Mouse (Mus musculus): Measurements from ENCODE around the gene Rex2. TPM values are rescaled to one million over a fixed set of nuclear protein-coding genes. Genes with fewer than 3 reads are reported as not detected.
"Not testable (repeated sequence)": the region's sequence is repeated elsewhere in the genome, so short reads cannot be mapped to it uniquely, and the experiment has no call there.

The Rex2 gene
- polyA plus RNA-seq (2012; fragmentation: generic; extraction: Trizol), result 0.09 TPM
- long read RNA-seq, experiment 1, result 0 reads
- long read RNA-seq, experiment 2, result 0 reads

- not testable (repeated sequence) for H3K79me2 ChIP-seq (ENCODE audit: control insufficient read depth, insufficient read depth); H3ac ChIP-seq (ENCODE audit: control insufficient read depth, insufficient read length, low read depth); H3K79me3 ChIP-seq (ENCODE audit: low read depth); H3K36me3 ChIP-seq (ENCODE audit: control insufficient read depth, insufficient read depth); H3K4me3 ChIP-seq (ENCODE audit: insufficient read depth, poor library complexity, severe bottlenecking); H3K27me3 ChIP-seq (ENCODE audit: control insufficient read depth, insufficient read depth, insufficient read length)
Observed at GRCm38 (mm10) chr4:147021550-147021949, at the start of gene Rex2. TSS of gene Rex2 (plus strand) at chr4:147021850.

- not testable (repeated sequence) for H3K27me3 ChIP-seq (ENCODE audit: control insufficient read depth, insufficient read depth, insufficient read length); H3K79me3 ChIP-seq (ENCODE audit: low read depth); H3K36me3 ChIP-seq (ENCODE audit: control insufficient read depth, insufficient read depth); H3K79me2 ChIP-seq (ENCODE audit: control insufficient read depth, insufficient read depth); H3ac ChIP-seq (ENCODE audit: control insufficient read depth, insufficient read length, low read depth); H3K4me3 ChIP-seq (ENCODE audit: insufficient read depth, poor library complexity, severe bottlenecking)
Observed at GRCm38 (mm10) chr4:146976581-146976980, 45.1 kb upstream of the Rex2 start.

GRCm38 (mm10) chr4:147018400-147018799 is 3.2 kb upstream of the Rex2 start:
- H3K27me3 ChIP-seq (ENCODE audit: control insufficient read depth, insufficient read depth, insufficient read length); H3K36me3 ChIP-seq (ENCODE audit: control insufficient read depth, insufficient read depth); H3ac ChIP-seq (ENCODE audit: control insufficient read depth, insufficient read length, low read depth); H3K79me3 ChIP-seq (ENCODE audit: low read depth); H3K79me2 ChIP-seq (ENCODE audit: control insufficient read depth, insufficient read depth); H3K4me3 ChIP-seq (ENCODE audit: insufficient read depth, poor library complexity, severe bottlenecking): not testable (repeated sequence)

DNA sequence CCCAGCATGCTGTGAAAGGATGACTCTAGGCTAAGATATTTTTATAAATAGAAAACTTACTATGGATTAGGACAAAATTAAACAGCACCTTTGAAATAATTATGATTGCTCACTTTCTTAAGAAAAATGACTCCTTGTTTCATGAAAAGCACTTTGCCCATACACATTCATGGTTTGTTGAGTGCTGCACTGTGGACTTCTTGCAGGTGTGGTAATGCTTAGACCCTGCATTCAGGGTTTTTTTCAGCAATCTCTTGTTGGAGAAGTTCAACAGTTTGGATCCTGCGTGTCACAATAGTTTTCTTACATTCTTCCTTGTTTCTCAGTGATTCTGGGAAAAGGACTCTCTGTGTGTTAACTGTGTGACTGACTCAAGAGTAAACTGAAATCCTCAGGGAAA is 4.7 kb downstream of the Rex2 start:
- not testable (repeated sequence) for H3K4me3 ChIP-seq (ENCODE audit: insufficient read depth, poor library complexity, severe bottlenecking); H3K79me2 ChIP-seq (ENCODE audit: control insufficient read depth, insufficient read depth); H3K27me3 ChIP-seq (ENCODE audit: control insufficient read depth, insufficient read depth, insufficient read length); H3ac ChIP-seq (ENCODE audit: control insufficient read depth, insufficient read length, low read depth); H3K79me3 ChIP-seq (ENCODE audit: low read depth); H3K36me3 ChIP-seq (ENCODE audit: control insufficient read depth, insufficient read depth)

- not testable (repeated sequence) for H3K27me3 ChIP-seq (ENCODE audit: control insufficient read depth, insufficient read depth, insufficient read length); H3K79me2 ChIP-seq (ENCODE audit: control insufficient read depth, insufficient read depth); H3ac ChIP-seq (ENCODE audit: control insufficient read depth, insufficient read length, low read depth); H3K36me3 ChIP-seq (ENCODE audit: control insufficient read depth, insufficient read depth); H3K4me3 ChIP-seq (ENCODE audit: insufficient read depth, poor library complexity, severe bottlenecking); H3K79me3 ChIP-seq (ENCODE audit: low read depth)
Observed at GRCm38 (mm10) chr4:147031308-147032036, 9.8 kb downstream of the Rex2 start.

GRCm38 (mm10) chr4:147063768-147064167 is 42.1 kb downstream of the Rex2 start:
- not testable (repeated sequence) for H3K27me3 ChIP-seq (ENCODE audit: control insufficient read depth, insufficient read depth, insufficient read length); H3K4me3 ChIP-seq (ENCODE audit: insufficient read depth, poor library complexity, severe bottlenecking); H3K79me2 ChIP-seq (ENCODE audit: control insufficient read depth, insufficient read depth); H3K36me3 ChIP-seq (ENCODE audit: control insufficient read depth, insufficient read depth); H3K79me3 ChIP-seq (ENCODE audit: low read depth); H3ac ChIP-seq (ENCODE audit: control insufficient read depth, insufficient read length, low read depth)

DNA sequence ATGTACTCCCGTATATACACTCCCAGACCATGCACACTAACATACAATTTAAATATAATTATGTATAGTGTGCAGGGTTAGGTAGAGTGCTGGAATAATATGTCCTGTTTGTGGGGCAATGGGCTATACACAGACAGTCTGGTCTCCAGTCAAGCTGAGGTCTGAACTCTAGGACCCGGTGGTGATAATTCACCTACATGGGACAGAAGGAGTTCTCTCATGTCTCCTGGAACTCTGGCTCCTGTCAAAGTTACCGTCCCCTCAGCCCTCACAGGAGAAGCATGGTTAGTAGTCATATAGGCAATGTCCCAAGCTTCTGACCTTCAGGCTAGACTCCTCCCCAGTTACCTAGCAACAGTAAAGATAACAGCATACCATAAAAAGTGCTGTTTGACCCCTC is 44.2 kb downstream of the Rex2 start:
- H3K79me2 ChIP-seq (ENCODE audit: control insufficient read depth, insufficient read depth); H3ac ChIP-seq (ENCODE audit: control insufficient read depth, insufficient read length, low read depth); H3K36me3 ChIP-seq (ENCODE audit: control insufficient read depth, insufficient read depth); H3K79me3 ChIP-seq (ENCODE audit: low read depth); H3K4me3 ChIP-seq (ENCODE audit: insufficient read depth, poor library complexity, severe bottlenecking); H3K27me3 ChIP-seq (ENCODE audit: control insufficient read depth, insufficient read depth, insufficient read length): not testable (repeated sequence)

GRCm38 (mm10) chr4:147066380-147066779 is 44.7 kb downstream of the Rex2 start:
- H3K4me3 ChIP-seq (ENCODE audit: insufficient read depth, poor library complexity, severe bottlenecking); H3K79me2 ChIP-seq (ENCODE audit: control insufficient read depth, insufficient read depth); H3K36me3 ChIP-seq (ENCODE audit: control insufficient read depth, insufficient read depth); H3K27me3 ChIP-seq (ENCODE audit: control insufficient read depth, insufficient read depth, insufficient read length); H3K79me3 ChIP-seq (ENCODE audit: low read depth); H3ac ChIP-seq (ENCODE audit: control insufficient read depth, insufficient read length, low read depth): not testable (repeated sequence)

DNA sequence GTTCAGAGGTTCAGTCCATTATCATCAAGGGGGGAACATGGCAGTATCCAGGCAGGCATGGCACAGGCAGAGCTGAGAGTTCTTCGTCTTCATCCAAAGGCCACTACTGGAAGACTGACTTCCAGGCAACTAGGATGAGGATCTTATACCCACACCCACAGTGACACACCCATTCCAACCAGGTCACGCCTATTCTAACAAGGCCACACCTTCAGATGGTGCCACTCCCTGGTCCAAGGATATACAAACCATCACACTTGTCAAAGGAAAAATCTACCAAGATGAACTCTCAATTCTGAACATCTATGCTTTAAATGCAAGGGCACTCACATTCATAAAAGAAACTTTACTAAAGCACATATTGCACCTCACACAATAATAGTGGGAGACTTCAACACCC is 74.0 kb downstream of the Rex2 start:
- H3K27me3 ChIP-seq (ENCODE audit: control insufficient read depth, insufficient read depth, insufficient read length); H3K36me3 ChIP-seq (ENCODE audit: control insufficient read depth, insufficient read depth); H3K4me3 ChIP-seq (ENCODE audit: insufficient read depth, poor library complexity, severe bottlenecking); H3ac ChIP-seq (ENCODE audit: control insufficient read depth, insufficient read length, low read depth); H3K79me2 ChIP-seq (ENCODE audit: control insufficient read depth, insufficient read depth); H3K79me3 ChIP-seq (ENCODE audit: low read depth): not testable (repeated sequence)

DNA sequence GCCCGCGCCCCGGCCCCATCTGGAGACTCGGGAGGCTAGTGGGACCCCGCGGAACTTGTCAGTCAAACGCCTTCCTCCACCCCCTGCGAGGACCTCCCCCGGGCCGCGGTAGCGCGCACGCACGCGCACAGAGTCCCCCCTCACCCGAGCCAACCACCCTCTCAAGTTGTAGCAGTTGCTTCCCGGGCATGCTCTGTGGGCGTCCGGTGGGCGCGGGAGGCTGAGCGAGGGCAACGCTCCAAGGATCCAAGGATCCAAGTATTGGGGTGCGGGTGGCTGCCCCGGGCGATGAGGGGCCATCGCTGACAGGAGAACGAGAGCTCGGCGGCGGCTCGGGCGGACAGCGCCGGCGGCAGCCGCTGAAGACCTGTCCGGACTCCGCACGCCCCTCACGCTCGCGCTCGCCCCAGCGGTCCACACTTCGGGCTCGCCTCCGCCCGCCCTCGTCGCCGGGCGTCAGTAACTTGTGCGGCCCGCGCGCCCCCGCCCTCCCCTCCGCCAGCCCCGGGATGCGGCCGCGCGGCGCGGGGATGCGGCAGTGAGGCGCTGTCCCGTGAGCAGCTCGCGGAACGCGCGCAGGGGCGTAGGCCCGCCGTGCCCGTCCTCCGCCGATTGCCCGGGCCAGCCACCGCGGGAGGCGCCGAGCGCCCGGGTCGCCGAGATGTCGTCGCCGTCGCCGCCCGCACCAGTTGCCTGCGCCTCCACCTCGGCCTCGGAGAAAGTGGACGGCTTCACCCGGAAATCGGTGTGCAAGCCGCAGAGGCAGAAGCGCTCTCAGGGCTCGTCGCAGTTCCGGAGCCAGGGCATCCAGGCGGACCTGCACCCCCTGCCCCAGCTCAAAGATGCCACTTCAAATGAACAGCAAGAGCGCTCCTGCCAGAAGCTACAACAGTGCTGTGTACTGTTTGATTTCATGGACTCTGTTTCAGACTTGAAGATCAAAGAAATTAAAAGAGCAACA is 80.3 kb downstream of the Rex2 start:
- H3K36me3 ChIP-seq (ENCODE audit: control insufficient read depth, insufficient read depth); H3K79me2 ChIP-seq (ENCODE audit: control insufficient read depth, insufficient read depth); H3K4me3 ChIP-seq (ENCODE audit: insufficient read depth, poor library complexity, severe bottlenecking); H3ac ChIP-seq (ENCODE audit: control insufficient read depth, insufficient read length, low read depth); H3K27me3 ChIP-seq (ENCODE audit: control insufficient read depth, insufficient read depth, insufficient read length); H3K79me3 ChIP-seq (ENCODE audit: low read depth): not testable (repeated sequence)

DNA sequence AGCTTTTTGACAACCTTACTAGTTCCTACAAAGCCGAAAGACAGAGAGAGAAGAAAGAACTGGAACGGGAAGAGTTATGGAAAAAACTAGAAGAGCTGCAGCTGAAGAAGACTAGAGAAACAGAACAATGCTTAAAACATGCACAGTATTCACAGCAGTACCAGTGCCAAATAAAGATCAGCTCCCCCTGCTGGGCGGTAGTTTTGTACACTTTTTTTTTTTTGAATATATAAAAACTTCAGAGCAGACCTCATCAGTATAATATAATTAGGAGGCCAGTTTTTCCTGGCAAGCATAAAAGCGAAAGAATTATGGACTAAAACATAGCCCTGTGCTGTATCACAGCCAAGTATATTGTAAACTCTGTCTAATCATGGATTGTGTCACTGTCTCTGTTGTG is 82.2 kb downstream of the Rex2 start:
- H3K36me3 ChIP-seq (ENCODE audit: control insufficient read depth, insufficient read depth); H3K79me3 ChIP-seq (ENCODE audit: low read depth); H3ac ChIP-seq (ENCODE audit: control insufficient read depth, insufficient read length, low read depth); H3K79me2 ChIP-seq (ENCODE audit: control insufficient read depth, insufficient read depth); H3K4me3 ChIP-seq (ENCODE audit: insufficient read depth, poor library complexity, severe bottlenecking); H3K27me3 ChIP-seq (ENCODE audit: control insufficient read depth, insufficient read depth, insufficient read length): not testable (repeated sequence)
